Mouse (Mus musculus) forebrain, embryonic 15.5 days (tissue): ENCODE results near the gene Sh3pxd2a. TPM values are rescaled to one million over a fixed set of nuclear protein-coding genes. Genes with fewer than 3 reads are reported as not detected.

ENCODE experiments used
- ATAC-seq: fragments of 200-750 bp; cut with Nextera tagmentation; replicated peaks from 2 replicates; pipeline ENCODE4 v1.8.0; 2017; ENCODE audit warnings: mild to moderate bottlenecking, moderate TSS enrichment, moderate library complexity
- H3K27ac ChIP-seq: fragments of 300-500 bp; sonication (generic); replicated peaks from 2 replicates; pipeline ENCODE4 v1.5.1; 2015; ENCODE audit warnings: mild to moderate bottlenecking, inconsistent platforms
- H3K27me3 ChIP-seq: fragments of 300-500 bp; sonication (generic); 2 replicates; pipeline ENCODE4 v1.6.1; 2015; ENCODE audit warnings: inconsistent platforms
- H3K36me3 ChIP-seq: fragments of 300-500 bp; sonication (generic); 2 replicates; pipeline ENCODE4 v1.6.1; 2015; ENCODE audit warnings: mild to moderate bottlenecking, inconsistent platforms
- H3K4me1 ChIP-seq: fragments of 300-500 bp; sonication (generic); 2 replicates; pipeline ENCODE4 v1.6.1; 2015; ENCODE audit warnings: inconsistent platforms
- H3K4me2 ChIP-seq: fragments of 300-500 bp; sonication (generic); replicated peaks from 2 replicates; pipeline ENCODE4 v1.6.1; 2015; ENCODE audit warnings: mild to moderate bottlenecking, inconsistent platforms
- H3K4me3 ChIP-seq: fragments of 300-500 bp; sonication (generic); 2 replicates; pipeline ENCODE4 v1.5.1; 2015; ENCODE audit warnings: mild to moderate bottlenecking, inconsistent platforms
- H3K9ac ChIP-seq: fragments of 300-500 bp; sonication (generic); replicated peaks from 2 replicates; pipeline ENCODE4 v1.6.1; 2015; ENCODE audit warnings: mild to moderate bottlenecking, inconsistent platforms
- H3K9me3 ChIP-seq: fragments of 300-500 bp; sonication (generic); 2 replicates; pipeline ENCODE4 v1.6.1; 2016; ENCODE audit warnings: inconsistent platforms
- WGBS: fragments of 180-500 bp; shearing (Covaris S2); methylation state at CpG from one replicate; pipeline ENCODE4 v1.1.7; 2015; ENCODE audit warnings: mixed read lengths; 5-methylcytosine and 5-hydroxymethylcytosine counted together
- polyA plus RNA-seq: library from polyadenylated mRNA; unstranded; fragments of >200 nt; fragmentation: Nextera tagmentation; extraction: Ambion mirVana; gene quantifications from 2 replicates; pipeline ENCODE4 v1.2.1, GENCODE M21; 2015

Sh3pxd2a gene
- polyA plus RNA-seq, 1 experiment from 2014 or later = 2.0 TPM

GRCm38 (mm10) chr19:47371521-47371920 is 92.7 kb downstream of the Sh3pxd2a start:
- Histone ChIP-seq H3K27me3 (no peaks in the 10 kb centered on the region), H3K36me3 (no peaks in the 10 kb centered on the region), H3K9me3 (no peaks in the 10 kb centered on the region), H3K4me1 (no peaks in the 10 kb centered on the region), H3K4me2 (no peak overlapping the region), H3K4me3 (no peak overlapping the region), H3K27ac (no peak overlapping the region), H3K9ac (no peak overlapping the region)
- WGBS = 83% methylated on average over 11 of the region's 11 CpGs
- no peak for ATAC-seq

- 58% methylated on average over 3 of the region's 3 CpGs for WGBS
- H3K27ac ChIP-seq = no peak overlapping the region
- ATAC-seq = no peak
- no peak overlapping the region for H3K4me2 ChIP-seq
- no peaks in the 10 kb centered on the region for H3K36me3 ChIP-seq
- H3K4me3 ChIP-seq = no peak overlapping the region
- no peaks in the 10 kb centered on the region for H3K27me3 ChIP-seq
- H3K9ac ChIP-seq = no peak overlapping the region
- no peaks in the 10 kb centered on the region for H3K4me1 ChIP-seq
- H3K9me3 ChIP-seq = no peaks in the 10 kb centered on the region
Measured at GRCm38 (mm10) chr19:47369008-47369407, 95.2 kb downstream of the Sh3pxd2a start.

GRCm38 (mm10) chr19:47367271-47367879 is 96.8 kb downstream of the Sh3pxd2a start:
- Histone ChIP-seq H3K27ac (no peak overlapping the region), H3K36me3 (no peaks in the 10 kb centered on the region), H3K4me2 (no peak overlapping the region), H3K4me1 (no peaks in the 10 kb centered on the region), H3K4me3 (no peak overlapping the region), H3K9me3 (no peaks in the 10 kb centered on the region), H3K9ac (no peak overlapping the region), H3K27me3 (no peaks in the 10 kb centered on the region)
- 93% methylated on average over 12 of the region's 12 CpGs for WGBS
- no peak for ATAC-seq

DNA sequence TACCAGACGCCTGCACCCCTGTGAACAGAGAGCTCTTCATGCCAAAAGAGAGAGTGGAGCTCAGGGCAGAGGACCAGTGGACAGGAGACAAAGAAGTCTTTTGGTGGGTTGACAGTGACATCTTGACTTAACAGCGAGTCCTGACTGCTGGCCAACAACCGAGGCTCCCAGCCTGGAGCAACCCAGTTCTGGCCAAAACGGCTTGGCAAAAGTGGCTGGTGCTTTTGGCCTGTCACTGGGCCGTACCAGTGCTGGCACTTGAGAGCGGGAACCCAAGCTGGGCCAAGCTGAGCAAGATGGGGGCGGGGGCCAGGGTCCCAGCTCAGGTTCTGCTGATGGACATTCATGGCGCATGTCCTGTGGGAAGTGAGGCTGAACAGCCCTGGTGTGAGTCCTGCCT is 97.6 kb downstream of the Sh3pxd2a start:
- 84% methylated on average over 8 of the region's 8 CpGs for WGBS
- H3K27ac ChIP-seq = no peak overlapping the region
- no peak overlapping the region for H3K9ac ChIP-seq
- no peak overlapping the region for H3K4me2 ChIP-seq
- no peaks in the 10 kb centered on the region for H3K9me3 ChIP-seq
- no peaks in the 10 kb centered on the region for H3K36me3 ChIP-seq
- no peak overlapping the region for H3K4me3 ChIP-seq
- H3K27me3 ChIP-seq = no peaks in the 10 kb centered on the region
- no peak for ATAC-seq
- no peaks in the 10 kb centered on the region for H3K4me1 ChIP-seq

DNA sequence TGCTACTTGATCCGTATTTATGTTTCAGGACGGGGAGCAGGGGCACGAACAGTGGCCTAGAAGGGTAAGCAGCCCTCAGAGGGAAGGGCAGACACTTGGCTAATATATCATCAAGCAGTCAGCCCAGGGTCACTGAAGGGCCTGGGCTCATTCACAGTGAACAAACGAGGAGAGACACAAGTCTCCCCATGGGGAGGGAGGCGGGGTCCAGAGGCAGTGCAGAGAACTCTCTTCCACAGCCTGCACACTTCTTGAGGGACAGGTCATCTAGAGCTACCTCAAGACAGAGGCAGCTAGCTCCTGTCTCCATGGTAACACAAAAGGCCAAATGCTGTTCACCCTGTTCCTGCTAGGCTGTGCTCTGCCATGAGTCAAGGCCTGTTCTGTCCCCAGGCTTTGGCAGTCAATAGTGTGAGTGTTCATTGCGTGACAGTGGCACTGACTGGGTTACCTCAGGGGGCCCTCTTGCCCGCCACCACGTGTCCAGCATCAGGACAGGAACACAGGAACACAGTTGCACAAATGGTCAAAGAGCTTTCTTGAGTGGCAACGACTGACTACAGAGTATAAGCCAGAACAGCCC is 101.0 kb downstream of the Sh3pxd2a start:
- 74% methylated on average over 9 of the region's 9 CpGs for WGBS
- ATAC-seq = no peak
- H3K36me3 ChIP-seq = no peaks in the 10 kb centered on the region
- no peak overlapping the region for H3K4me2 ChIP-seq
- H3K4me1 ChIP-seq = no peaks in the 10 kb centered on the region
- no peaks in the 10 kb centered on the region for H3K27me3 ChIP-seq
- no peak overlapping the region for H3K9ac ChIP-seq
- H3K27ac ChIP-seq = no peak overlapping the region
- no peak overlapping the region for H3K4me3 ChIP-seq
- H3K9me3 ChIP-seq = no peaks in the 10 kb centered on the region

- 87% methylated on average over 3 of the region's 3 CpGs for WGBS
- no peaks in the 10 kb centered on the region for H3K9me3 ChIP-seq
- H3K27me3 ChIP-seq = no peaks in the 10 kb centered on the region
- no peaks in the 10 kb centered on the region for H3K4me1 ChIP-seq
- no peak overlapping the region for H3K27ac ChIP-seq
- no peaks in the 10 kb centered on the region for H3K36me3 ChIP-seq
- H3K4me3 ChIP-seq = no peak overlapping the region
- no peak for ATAC-seq
- H3K9ac ChIP-seq = no peak overlapping the region
- H3K4me2 ChIP-seq = no peak overlapping the region
Measured at GRCm38 (mm10) chr19:47360921-47361320, 103.3 kb downstream of the Sh3pxd2a start.

DNA sequence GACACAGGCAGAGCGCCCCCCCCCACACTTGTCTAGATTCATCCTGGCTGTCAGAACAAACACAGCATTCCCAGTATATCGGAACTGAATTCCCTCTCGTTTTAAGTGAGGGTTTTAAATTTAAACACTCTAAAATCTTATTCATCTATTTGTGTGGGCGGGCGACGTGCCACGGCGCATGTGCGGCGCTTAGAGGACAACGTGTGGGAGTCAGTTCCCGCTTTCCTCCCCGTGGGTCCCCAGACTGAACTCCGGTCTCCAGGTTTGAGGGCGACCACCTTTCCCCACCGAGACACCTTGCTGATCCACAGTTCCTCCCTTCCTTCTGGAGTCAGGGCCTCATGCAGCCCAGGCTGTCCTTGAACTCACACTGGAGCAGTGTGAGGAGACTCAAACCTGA is 104.2 kb downstream of the Sh3pxd2a start:
- peaks cover 5% of the 10 kb centered on the region for H3K4me1 ChIP-seq
- no peaks in the 10 kb centered on the region for H3K27me3 ChIP-seq
- H3K4me2 ChIP-seq = no peak overlapping the region
- no peak overlapping the region for H3K4me3 ChIP-seq
- WGBS = 95% methylated on average over 16 of the region's 16 CpGs
- H3K9me3 ChIP-seq = no peaks in the 10 kb centered on the region
- ATAC-seq = no peak
- no peaks in the 10 kb centered on the region for H3K36me3 ChIP-seq
- H3K9ac ChIP-seq = no peak overlapping the region
- H3K27ac ChIP-seq = no peak overlapping the region

DNA sequence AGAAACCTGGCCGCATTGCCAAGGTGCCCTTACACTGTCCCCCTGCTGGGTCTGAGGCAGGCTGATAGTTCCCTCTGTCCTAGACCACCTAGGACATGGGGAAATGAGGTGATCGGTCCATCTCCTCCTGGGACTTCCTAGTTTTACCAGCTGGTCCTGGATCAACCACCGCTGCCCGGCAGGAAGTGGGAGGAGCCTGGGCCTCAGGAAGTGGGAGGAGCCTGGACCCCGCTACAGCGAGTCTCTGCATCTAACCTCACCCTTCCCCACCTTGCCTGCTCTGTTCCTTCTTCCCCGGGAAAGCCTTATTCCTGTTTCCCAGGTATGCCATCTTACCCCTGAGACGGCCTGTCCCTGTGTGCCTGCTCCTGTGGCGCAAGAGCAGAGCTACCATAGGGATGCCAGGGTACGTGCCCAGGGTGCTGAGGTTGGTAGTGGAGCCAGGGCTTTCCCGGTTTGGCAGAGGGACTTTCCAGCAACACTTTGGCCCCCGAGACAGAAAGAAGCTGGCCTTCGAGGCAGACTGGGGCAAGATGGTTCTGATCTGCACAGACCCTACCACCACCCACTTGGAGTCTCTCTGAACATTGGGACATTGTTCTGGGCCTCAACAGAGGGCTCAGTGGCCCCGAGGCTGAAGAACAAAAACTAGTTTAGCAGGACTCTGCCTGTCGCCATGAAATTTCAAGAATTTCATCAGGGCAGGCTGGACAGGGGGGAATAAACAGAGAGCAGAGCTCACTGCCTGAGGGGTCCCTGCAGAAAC is 104.9 kb downstream of the Sh3pxd2a start:
- WGBS = 56% methylated on average over 15 of the region's 15 CpGs
- Histone ChIP-seq H3K4me1 (peaks cover 11% of the 10 kb centered on the region), H3K9me3 (no peaks in the 10 kb centered on the region), H3K4me2 (no peak overlapping the region), H3K9ac (no peak overlapping the region), H3K27me3 (no peaks in the 10 kb centered on the region), H3K36me3 (no peaks in the 10 kb centered on the region), H3K27ac (no peak overlapping the region), H3K4me3 (no peak overlapping the region)
- ATAC-seq = no peak

GRCm38 (mm10) chr19:47357297-47357696 is 106.9 kb downstream of the Sh3pxd2a start:
- no peaks in the 10 kb centered on the region for H3K9me3 ChIP-seq
- no peaks in the 10 kb centered on the region for H3K27me3 ChIP-seq
- no peak overlapping the region for H3K9ac ChIP-seq
- no peak overlapping the region for H3K4me3 ChIP-seq
- H3K27ac ChIP-seq = no peak overlapping the region
- no peaks in the 10 kb centered on the region for H3K36me3 ChIP-seq
- no peak for ATAC-seq
- 75% methylated on average over 3 of the region's 3 CpGs for WGBS
- H3K4me1 ChIP-seq = peaks cover 17% of the 10 kb centered on the region
- H3K4me2 ChIP-seq = no peak overlapping the region

- no peaks in the 10 kb centered on the region for H3K36me3 ChIP-seq
- no peak overlapping the region for H3K27ac ChIP-seq
- H3K4me2 ChIP-seq = no peak overlapping the region
- peaks cover 17% of the 10 kb centered on the region for H3K4me1 ChIP-seq
- no peaks in the 10 kb centered on the region for H3K27me3 ChIP-seq
- H3K9ac ChIP-seq = no peak overlapping the region
- ATAC-seq = peak; percentile 49
- WGBS = 7% methylated on average over 4 of the region's 6 CpGs
- no peak overlapping the region for H3K4me3 ChIP-seq
- no peaks in the 10 kb centered on the region for H3K9me3 ChIP-seq
Measured at GRCm38 (mm10) chr19:47356188-47356857, 107.9 kb downstream of the Sh3pxd2a start.

- no peaks in the 10 kb centered on the region for H3K9me3 ChIP-seq
- peaks cover 17% of the 10 kb centered on the region for H3K4me1 ChIP-seq
- peak; percentile 69 for ATAC-seq
- no peak overlapping the region for H3K9ac ChIP-seq
- WGBS = 5% methylated on average over 8 of the region's 8 CpGs
- no peaks in the 10 kb centered on the region for H3K27me3 ChIP-seq
- H3K27ac ChIP-seq = no peak overlapping the region
- no peaks in the 10 kb centered on the region for H3K36me3 ChIP-seq
- no peak overlapping the region for H3K4me2 ChIP-seq
- no peak overlapping the region for H3K4me3 ChIP-seq
Measured at GRCm38 (mm10) chr19:47354456-47354855, 109.7 kb downstream of the Sh3pxd2a start.

GRCm38 (mm10) chr19:47349043-47349442 is 115.2 kb downstream of the Sh3pxd2a start:
- H3K4me1 ChIP-seq = peaks cover 3% of the 10 kb centered on the region; the same call in 1 of the 2 replicates
- H3K9me3 ChIP-seq = no peaks in the 10 kb centered on the region
- H3K4me2 ChIP-seq = no peak overlapping the region
- H3K27ac ChIP-seq = no peak overlapping the region
- WGBS = 82% methylated on average over 8 of the region's 8 CpGs
- ATAC-seq = no peak
- H3K27me3 ChIP-seq = peaks cover 10% of the 10 kb centered on the region
- H3K9ac ChIP-seq = no peak overlapping the region
- no peak overlapping the region for H3K4me3 ChIP-seq
- H3K36me3 ChIP-seq = no peaks in the 10 kb centered on the region
